Mouse (Mus musculus): ENCODE data around the gene Ift52. TPM values are rescaled to one million over a fixed set of nuclear protein-coding genes. Genes with fewer than 3 reads are reported as not detected.
"Not testable (repeated sequence)": the region's sequence is repeated elsewhere in the genome, so short reads cannot be mapped to it uniquely, and the experiment has no call there.

The Ift52 gene
- polyA plus RNA-seq, 1 experiment from 2014 or later, result 58.6 TPM

- peak; percentile 66 for DNase-seq (ENCODE audit: low spot score, missing footprints)
- 81% methylated on average over 1 of the region's 1 CpGs for WGBS
- H3K4me3 ChIP-seq (ENCODE audit: low read depth, low read length), result no peak overlapping the region
- H3K9ac ChIP-seq (ENCODE audit: low read length), result no peak overlapping the region
- H3K9me3 ChIP-seq (ENCODE audit: control insufficient read depth, low read length), result no peaks in the 10 kb centered on the region
- no peaks in the 10 kb centered on the region for H3K27me3 ChIP-seq (ENCODE audit: control insufficient read depth, insufficient read depth, low read length)
- ATAC-seq (ENCODE audit: low FRiP score), result no peak
- peaks cover 3% of the 10 kb centered on the region; the same call in 1 of the 2 replicates for H3K36me3 ChIP-seq (ENCODE audit: control insufficient read depth, insufficient read depth, low read length)
- no peak overlapping the region for H3K27ac ChIP-seq (ENCODE audit: low read depth, low read length)
- H3K4me2 ChIP-seq, result no peak overlapping the region
- peaks cover 15% of the 10 kb centered on the region for H3K4me1 ChIP-seq (ENCODE audit: control insufficient read depth, insufficient read depth, low read length)
Observed at GRCm38 (mm10) chr2:163051691-163052090, 34.5 kb downstream of the Ift52 start.

GRCm38 (mm10) chr2:163052101-163052500 is 34.9 kb downstream of the Ift52 start:
- 32% methylated on average over 4 of the region's 4 CpGs for WGBS
- no peak overlapping the region for H3K27ac ChIP-seq (ENCODE audit: low read depth, low read length)
- no peak overlapping the region for H3K9ac ChIP-seq (ENCODE audit: low read length)
- H3K36me3 ChIP-seq (ENCODE audit: control insufficient read depth, insufficient read depth, low read length), result peaks cover 2% of the 10 kb centered on the region; the same call in 1 of the 2 replicates
- peaks cover 15% of the 10 kb centered on the region for H3K4me1 ChIP-seq (ENCODE audit: control insufficient read depth, insufficient read depth, low read length)
- H3K4me3 ChIP-seq (ENCODE audit: low read depth, low read length), result no peak overlapping the region
- no peak overlapping the region for H3K4me2 ChIP-seq
- H3K27me3 ChIP-seq (ENCODE audit: control insufficient read depth, insufficient read depth, low read length), result no peaks in the 10 kb centered on the region
- DNase-seq (ENCODE audit: low spot score, missing footprints) (peak; percentile 75), ATAC-seq (ENCODE audit: low FRiP score) (no peak)
- no peaks in the 10 kb centered on the region for H3K9me3 ChIP-seq (ENCODE audit: control insufficient read depth, low read length)

GRCm38 (mm10) chr2:163052826-163053225 is 35.7 kb downstream of the Ift52 start:
- WGBS, result 67% methylated on average over 4 of the region's 4 CpGs

GRCm38 (mm10) chr2:163054335-163054840 is 37.2 kb downstream of the Ift52 start, which contains the start of gene Mybl2:
Gene Mybl2 (plus strand): TSS chr2:163054687.
- Histone ChIP-seq H3K9me3 (ENCODE audit: control insufficient read depth, low read length) (no peaks in the 10 kb centered on the region), H3K27me3 (ENCODE audit: control insufficient read depth, insufficient read depth, low read length) (no peaks in the 10 kb centered on the region), H3K4me1 (ENCODE audit: control insufficient read depth, insufficient read depth, low read length) (peaks cover 15% of the 10 kb centered on the region), H3K27ac (ENCODE audit: low read depth, low read length) (peak within 1 kb of the TSS; percentile 37; the same call in 1 of the 2 replicates), H3K9ac (ENCODE audit: low read length) (peak within 1 kb of the TSS; percentile 80), H3K4me2 (peak within 1 kb of the TSS; percentile 95), H3K36me3 (ENCODE audit: control insufficient read depth, insufficient read depth, low read length) (no peaks in the 10 kb centered on the region), H3K4me3 (ENCODE audit: low read depth, low read length) (peak within 1 kb of the TSS; percentile 71)
- peak; percentile 99 for DNase-seq (ENCODE audit: low spot score, missing footprints)
- WGBS, result under 1% methylated on average over 48 of the region's 48 CpGs
- peak; percentile 100 for ATAC-seq (ENCODE audit: low FRiP score)

More at GRCm38 (mm10) chr2:163052826-163053225, 35.7 kb downstream of the Ift52 start:
- Histone ChIP-seq H3K27me3 (ENCODE audit: control insufficient read depth, insufficient read depth, low read length) (no peaks in the 10 kb centered on the region), H3K9ac (ENCODE audit: low read length) (no peak overlapping the region), H3K4me1 (ENCODE audit: control insufficient read depth, insufficient read depth, low read length) (peaks cover 15% of the 10 kb centered on the region), H3K4me3 (ENCODE audit: low read depth, low read length) (no peak overlapping the region), H3K4me2 (no peak overlapping the region), H3K27ac (ENCODE audit: low read depth, low read length) (no peak overlapping the region), H3K36me3 (ENCODE audit: control insufficient read depth, insufficient read depth, low read length) (no peaks in the 10 kb centered on the region), H3K9me3 (ENCODE audit: control insufficient read depth, low read length) (no peaks in the 10 kb centered on the region)
- ATAC-seq (ENCODE audit: low FRiP score), result no peak
- peak; percentile 66 for DNase-seq (ENCODE audit: low spot score, missing footprints)

GRCm38 (mm10) chr2:163054891-163055494 is 37.8 kb downstream of the Ift52 start:
- ATAC-seq (ENCODE audit: low FRiP score) (peak; percentile 45), DNase-seq (ENCODE audit: low spot score, missing footprints) (peak; percentile 95)
- H3K4me2 ChIP-seq, result peak overlapping the region; percentile 95
- no peaks in the 10 kb centered on the region for H3K27me3 ChIP-seq (ENCODE audit: control insufficient read depth, insufficient read depth, low read length)
- peaks cover 15% of the 10 kb centered on the region for H3K4me1 ChIP-seq (ENCODE audit: control insufficient read depth, insufficient read depth, low read length)
- no peaks in the 10 kb centered on the region for H3K36me3 ChIP-seq (ENCODE audit: control insufficient read depth, insufficient read depth, low read length)
- under 1% methylated on average over 38 of the region's 38 CpGs for WGBS
- H3K9me3 ChIP-seq (ENCODE audit: control insufficient read depth, low read length), result no peaks in the 10 kb centered on the region
- H3K4me3 ChIP-seq (ENCODE audit: low read depth, low read length), result peak overlapping the region; percentile 71
- no peak overlapping the region; the same call in 1 of the 2 replicates for H3K27ac ChIP-seq (ENCODE audit: low read depth, low read length)
- H3K9ac ChIP-seq (ENCODE audit: low read length), result peak overlapping the region; percentile 80

GRCm38 (mm10) chr2:163055715-163056114 is 38.6 kb downstream of the Ift52 start:
- H3K4me2 ChIP-seq, result peak overlapping the region; percentile 95
- no peak overlapping the region for H3K27ac ChIP-seq (ENCODE audit: low read depth, low read length)
- peak overlapping the region; percentile 80 for H3K9ac ChIP-seq (ENCODE audit: low read length)
- DNase-seq (ENCODE audit: low spot score, missing footprints) (no peak), ATAC-seq (ENCODE audit: low FRiP score) (no peak)
- H3K4me1 ChIP-seq (ENCODE audit: control insufficient read depth, insufficient read depth, low read length), result peaks cover 15% of the 10 kb centered on the region
- H3K9me3 ChIP-seq (ENCODE audit: control insufficient read depth, low read length), result no peaks in the 10 kb centered on the region
- no peaks in the 10 kb centered on the region for H3K36me3 ChIP-seq (ENCODE audit: control insufficient read depth, insufficient read depth, low read length)
- no peaks in the 10 kb centered on the region for H3K27me3 ChIP-seq (ENCODE audit: control insufficient read depth, insufficient read depth, low read length)
- H3K4me3 ChIP-seq (ENCODE audit: low read depth, low read length), result peak overlapping the region; percentile 71
- 26% methylated on average over 5 of the region's 5 CpGs for WGBS

GRCm38 (mm10) chr2:163056584-163056983 is 39.4 kb downstream of the Ift52 start:
- H3K4me3 ChIP-seq (ENCODE audit: low read depth, low read length), result no peak overlapping the region
- no peak overlapping the region for H3K27ac ChIP-seq (ENCODE audit: low read depth, low read length)
- H3K4me2 ChIP-seq, result no peak overlapping the region
- DNase-seq (ENCODE audit: low spot score, missing footprints) (peak; percentile 79), ATAC-seq (ENCODE audit: low FRiP score) (no peak)
- WGBS, result 84% methylated on average over 9 of the region's 9 CpGs
- no peaks in the 10 kb centered on the region for H3K27me3 ChIP-seq (ENCODE audit: control insufficient read depth, insufficient read depth, low read length)
- H3K4me1 ChIP-seq (ENCODE audit: control insufficient read depth, insufficient read depth, low read length), result peaks cover 15% of the 10 kb centered on the region
- H3K36me3 ChIP-seq (ENCODE audit: control insufficient read depth, insufficient read depth, low read length), result no peaks in the 10 kb centered on the region
- no peaks in the 10 kb centered on the region for H3K9me3 ChIP-seq (ENCODE audit: control insufficient read depth, low read length)
- no peak overlapping the region for H3K9ac ChIP-seq (ENCODE audit: low read length)

GRCm38 (mm10) chr2:163058981-163059380 is 41.8 kb downstream of the Ift52 start:
- DNase-seq (ENCODE audit: low spot score, missing footprints), result peak; percentile 51
- ATAC-seq (ENCODE audit: low FRiP score); H3K9me3 ChIP-seq (ENCODE audit: control insufficient read depth, low read length); H3K27ac ChIP-seq (ENCODE audit: low read depth, low read length); H3K36me3 ChIP-seq (ENCODE audit: control insufficient read depth, insufficient read depth, low read length); H3K9ac ChIP-seq (ENCODE audit: low read length); H3K27me3 ChIP-seq (ENCODE audit: control insufficient read depth, insufficient read depth, low read length); H3K4me2 ChIP-seq; H3K4me3 ChIP-seq (ENCODE audit: low read depth, low read length): not testable (repeated sequence)
- H3K4me1 ChIP-seq (ENCODE audit: control insufficient read depth, insufficient read depth, low read length), result peaks cover 13% of the 10 kb centered on the region
- WGBS, result 94% methylated on average over 6 of the region's 7 CpGs

GRCm38 (mm10) chr2:163060630-163061029 is 43.5 kb downstream of the Ift52 start:
- Histone ChIP-seq H3K9ac (ENCODE audit: low read length) (no peak overlapping the region), H3K4me1 (ENCODE audit: control insufficient read depth, insufficient read depth, low read length) (peaks cover 7% of the 10 kb centered on the region), H3K36me3 (ENCODE audit: control insufficient read depth, insufficient read depth, low read length) (peaks cover 5% of the 10 kb centered on the region; the same call in 1 of the 2 replicates), H3K4me3 (ENCODE audit: low read depth, low read length) (no peak overlapping the region), H3K4me2 (no peak overlapping the region), H3K27me3 (ENCODE audit: control insufficient read depth, insufficient read depth, low read length) (no peaks in the 10 kb centered on the region), H3K9me3 (ENCODE audit: control insufficient read depth, low read length) (no peaks in the 10 kb centered on the region), H3K27ac (ENCODE audit: low read depth, low read length) (no peak overlapping the region)
- DNase-seq (ENCODE audit: low spot score, missing footprints), result peak; percentile 65
- WGBS, result 73% methylated on average over 6 of the region's 6 CpGs
- ATAC-seq (ENCODE audit: low FRiP score), result no peak
